Mouse (Mus musculus): Measurements from ENCODE around the gene Tacc2. TPM values are rescaled to one million over a fixed set of nuclear protein-coding genes. Genes with fewer than 3 reads are reported as not detected.
"Not testable (repeated sequence)": the region's sequence is repeated elsewhere in the genome, so short reads cannot be mapped to it uniquely, and the experiment has no call there.

Tacc2 gene
- polyA plus RNA-seq, 1 experiment from 2014 or later, result 34.7 TPM

DNA sequence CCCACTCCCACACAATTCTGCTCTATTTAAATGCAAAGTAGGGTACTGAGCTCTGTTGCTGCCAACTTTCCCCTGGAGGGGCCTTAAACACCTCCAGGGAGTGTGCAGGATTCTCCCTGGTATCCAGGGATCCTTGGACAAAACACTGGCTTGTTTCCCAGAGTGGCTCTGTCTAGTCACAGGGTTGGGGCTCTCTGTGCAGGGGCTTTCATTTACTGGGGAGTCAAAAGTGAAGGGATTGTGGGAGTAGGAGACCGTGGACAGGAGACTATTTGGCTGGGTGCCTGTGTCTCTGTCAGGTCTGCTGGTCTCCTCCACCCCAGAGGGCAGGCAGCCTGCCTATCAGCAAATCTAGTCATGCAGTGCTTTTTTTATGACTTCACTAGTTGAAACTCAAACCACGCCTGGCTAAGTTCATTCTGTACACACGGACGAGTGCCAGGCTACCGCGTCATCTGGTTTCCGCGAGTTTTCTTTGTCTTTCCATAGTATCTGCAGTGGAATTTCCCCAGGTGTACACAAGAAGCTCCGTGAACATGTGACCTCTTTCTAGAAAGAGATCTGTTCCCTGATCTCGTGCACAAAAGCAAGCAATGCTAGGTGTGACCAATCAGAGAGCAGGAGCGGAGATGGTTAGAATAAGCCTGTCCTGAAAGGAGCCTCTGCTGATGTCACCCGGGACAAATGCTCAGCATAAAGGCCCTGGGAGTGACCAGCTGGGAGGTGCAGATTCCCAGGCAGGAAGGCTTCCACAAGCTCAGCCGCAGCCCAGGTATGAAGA lies 2.8 kb upstream of the Tacc2 start:
- Histone ChIP-seq H3K9ac (ENCODE audit: low read length) (no peak overlapping the region), H3K27me3 (ENCODE audit: control insufficient read depth, insufficient read depth, low read length) (0 out of 2 replicates have a peak, but pooled peaks cover 3% of the 10 kb centered on the region), H3K4me2 (ENCODE audit: low read depth, severe bottlenecking) (no peak overlapping the region), H3K4me3 (ENCODE audit: low read depth, low read length) (no peak overlapping the region), H3K9me3 (ENCODE audit: control insufficient read depth, low read length) (no peaks in the 10 kb centered on the region), H3K27ac (replicated peaks; ENCODE audit: low read depth, low read length) (no peak overlapping the region), H3K4me1 (ENCODE audit: control insufficient read depth, insufficient read depth, low read length) (peaks cover 2% of the 10 kb centered on the region; the same call in 1 of the 2 replicates), H3K36me3 (ENCODE audit: control insufficient read depth, insufficient read depth, low read length) (no peaks in the 10 kb centered on the region)
- WGBS, result 68% methylated on average over 13 of the region's 13 CpGs
- no peak for DNase-seq (ENCODE audit: low spot score)
- no peak for ATAC-seq (ENCODE audit: insufficient number of reproducible peaks, low FRiP score, low TSS enrichment, low read depth)

DNA sequence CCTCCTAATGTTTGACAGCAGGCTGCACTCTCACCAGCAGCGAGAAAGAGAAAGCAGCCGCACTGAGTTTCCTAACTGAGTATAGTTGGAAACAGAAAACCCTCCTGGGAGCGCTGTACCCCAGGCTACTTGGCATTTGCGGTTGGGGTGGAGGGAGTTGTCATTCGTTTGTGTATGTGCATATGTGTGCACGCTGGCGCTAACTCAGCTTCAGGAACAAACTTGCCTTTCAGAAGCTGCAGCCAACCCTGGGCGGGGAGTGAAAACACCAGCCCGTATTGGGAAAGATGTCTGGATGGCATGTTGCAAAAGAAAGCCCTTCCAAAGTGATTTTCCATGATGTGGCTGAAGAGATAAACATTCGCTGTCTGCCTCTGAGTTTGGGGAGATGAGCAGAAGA lies 257 bp upstream of the Tacc2 start:
- H3K9me3 ChIP-seq (ENCODE audit: control insufficient read depth, low read length), result no peaks in the 10 kb centered on the region
- WGBS, result 23% methylated on average over 10 of the region's 10 CpGs
- no peak for ATAC-seq (ENCODE audit: insufficient number of reproducible peaks, low FRiP score, low TSS enrichment, low read depth)
- H3K27ac ChIP-seq (replicated peaks; ENCODE audit: low read depth, low read length), result no peak overlapping the region
- H3K36me3 ChIP-seq (ENCODE audit: control insufficient read depth, insufficient read depth, low read length), result no peaks in the 10 kb centered on the region
- 0 out of 2 replicates have a peak, but pooled peaks cover 3% of the 10 kb centered on the region for H3K27me3 ChIP-seq (ENCODE audit: control insufficient read depth, insufficient read depth, low read length)
- peak overlapping the region; percentile 35 for H3K4me2 ChIP-seq (ENCODE audit: low read depth, severe bottlenecking)
- H3K9ac ChIP-seq (ENCODE audit: low read length), result no peak overlapping the region
- H3K4me3 ChIP-seq (ENCODE audit: low read depth, low read length), result 0 out of 2 replicates have a peak overlapping the region, but pooled peaks have one; percentile 8
- H3K4me1 ChIP-seq (ENCODE audit: control insufficient read depth, insufficient read depth, low read length), result peaks cover 2% of the 10 kb centered on the region; the same call in 1 of the 2 replicates
- DNase-seq (ENCODE audit: low spot score), result no peak

DNA sequence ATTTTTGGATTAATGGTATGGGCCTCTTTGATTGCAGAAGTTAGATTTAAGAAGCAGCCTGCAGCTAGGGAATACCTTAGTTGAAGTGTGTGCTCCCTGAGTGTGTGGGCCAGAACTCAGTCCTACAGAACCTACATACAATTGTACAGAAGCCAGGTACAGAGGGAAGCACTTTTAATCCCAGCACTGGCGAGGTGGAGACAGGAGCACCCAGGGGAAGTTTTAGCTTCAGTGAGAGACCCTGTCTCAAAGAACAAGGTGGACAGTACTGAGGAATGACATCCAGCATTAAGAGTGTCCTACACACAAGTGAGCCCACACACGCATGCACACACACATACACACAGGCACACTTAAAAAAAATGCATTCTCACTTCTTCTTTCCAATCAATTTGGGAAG lies 828 bp downstream of the Tacc2 start:
- Histone ChIP-seq H3K4me2 (ENCODE audit: low read depth, severe bottlenecking) (no peak overlapping the region), H3K9ac (ENCODE audit: low read length) (no peak overlapping the region), H3K9me3 (ENCODE audit: control insufficient read depth, low read length) (no peaks in the 10 kb centered on the region), H3K4me1 (ENCODE audit: control insufficient read depth, insufficient read depth, low read length) (peaks cover 2% of the 10 kb centered on the region; the same call in 1 of the 2 replicates), H3K36me3 (ENCODE audit: control insufficient read depth, insufficient read depth, low read length) (no peaks in the 10 kb centered on the region), H3K27me3 (ENCODE audit: control insufficient read depth, insufficient read depth, low read length) (0 out of 2 replicates have a peak, but pooled peaks cover 3% of the 10 kb centered on the region), H3K4me3 (ENCODE audit: low read depth, low read length) (no peak overlapping the region), H3K27ac (replicated peaks; ENCODE audit: low read depth, low read length) (no peak overlapping the region)
- ATAC-seq (ENCODE audit: insufficient number of reproducible peaks, low FRiP score, low TSS enrichment, low read depth) (no peak), DNase-seq (ENCODE audit: low spot score) (no peak)
- WGBS, result 96% methylated on average over 2 of the region's 2 CpGs

DNA sequence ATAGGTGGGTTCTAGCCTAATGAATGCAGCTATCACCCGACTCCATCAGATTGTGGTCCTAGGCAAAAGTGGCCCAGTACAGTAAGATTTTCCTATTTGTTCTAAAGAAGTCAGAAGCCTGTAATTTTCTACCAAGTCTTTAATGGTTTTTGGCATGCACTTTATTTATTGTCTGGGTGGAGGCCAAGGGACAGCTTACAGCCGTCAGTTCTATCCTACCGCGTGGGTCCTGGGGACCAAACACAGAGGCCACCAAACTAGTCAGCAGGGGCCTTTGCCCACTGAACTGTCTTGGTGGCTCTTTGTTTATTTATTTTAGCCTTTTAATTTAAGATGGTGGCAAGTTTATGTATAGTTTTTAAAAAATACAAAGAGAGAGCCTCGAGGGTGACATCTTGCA lies 1.4 kb downstream of the Tacc2 start:
- no peaks in the 10 kb centered on the region for H3K9me3 ChIP-seq (ENCODE audit: control insufficient read depth, low read length)
- 0 out of 2 replicates have a peak, but pooled peaks cover 3% of the 10 kb centered on the region for H3K27me3 ChIP-seq (ENCODE audit: control insufficient read depth, insufficient read depth, low read length)
- no peak overlapping the region for H3K9ac ChIP-seq (ENCODE audit: low read length)
- H3K36me3 ChIP-seq (ENCODE audit: control insufficient read depth, insufficient read depth, low read length), result no peaks in the 10 kb centered on the region
- DNase-seq (ENCODE audit: low spot score), result no peak
- peaks cover 2% of the 10 kb centered on the region; the same call in 1 of the 2 replicates for H3K4me1 ChIP-seq (ENCODE audit: control insufficient read depth, insufficient read depth, low read length)
- no peak overlapping the region for H3K4me2 ChIP-seq (ENCODE audit: low read depth, severe bottlenecking)
- H3K27ac ChIP-seq (replicated peaks; ENCODE audit: low read depth, low read length), result no peak overlapping the region
- 87% methylated on average over 5 of the region's 5 CpGs for WGBS
- no peak overlapping the region for H3K4me3 ChIP-seq (ENCODE audit: low read depth, low read length)
- no peak for ATAC-seq (ENCODE audit: insufficient number of reproducible peaks, low FRiP score, low TSS enrichment, low read depth)

DNA sequence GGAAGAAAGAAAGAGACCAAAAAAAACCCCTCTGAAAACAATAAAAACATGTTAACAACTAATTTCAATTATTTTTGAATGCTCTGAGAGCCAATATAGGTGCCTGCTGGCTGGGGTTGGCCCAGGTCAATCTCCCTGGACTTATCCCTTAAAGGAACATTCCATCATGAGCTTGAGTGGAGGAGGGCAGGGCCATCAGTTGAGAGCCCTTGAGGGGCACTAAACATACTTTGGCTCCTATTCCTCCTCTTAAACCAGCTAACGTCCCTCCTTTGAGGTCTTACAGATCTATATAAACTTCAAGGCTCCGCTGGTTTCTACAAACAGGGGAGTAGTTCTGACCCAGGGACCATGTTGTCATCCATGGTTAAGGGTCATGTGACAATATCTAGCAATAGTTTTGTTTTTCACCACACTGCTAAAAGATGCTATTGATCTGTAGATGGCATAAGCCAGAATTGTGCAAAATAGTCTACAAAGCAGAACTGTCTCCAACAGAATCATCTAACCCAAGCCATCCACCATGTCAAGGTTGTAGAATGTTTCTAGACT lies 9.4 kb downstream of the Tacc2 start:
- Histone ChIP-seq H3K27me3 (ENCODE audit: control insufficient read depth, insufficient read depth, low read length) (no peaks in the 10 kb centered on the region), H3K36me3 (ENCODE audit: control insufficient read depth, insufficient read depth, low read length) (no peaks in the 10 kb centered on the region), H3K4me1 (ENCODE audit: control insufficient read depth, insufficient read depth, low read length) (no peaks in the 10 kb centered on the region), H3K9me3 (ENCODE audit: control insufficient read depth, low read length) (no peaks in the 10 kb centered on the region), H3K9ac (ENCODE audit: low read length) (no peak overlapping the region), H3K4me3 (ENCODE audit: low read depth, low read length) (no peak overlapping the region), H3K27ac (replicated peaks; ENCODE audit: low read depth, low read length) (no peak overlapping the region), H3K4me2 (ENCODE audit: low read depth, severe bottlenecking) (no peak overlapping the region)
- DNase-seq (ENCODE audit: low spot score) (no peak), ATAC-seq (ENCODE audit: insufficient number of reproducible peaks, low FRiP score, low TSS enrichment, low read depth) (no peak)
- 81% methylated on average over 2 of the region's 2 CpGs for WGBS

DNA sequence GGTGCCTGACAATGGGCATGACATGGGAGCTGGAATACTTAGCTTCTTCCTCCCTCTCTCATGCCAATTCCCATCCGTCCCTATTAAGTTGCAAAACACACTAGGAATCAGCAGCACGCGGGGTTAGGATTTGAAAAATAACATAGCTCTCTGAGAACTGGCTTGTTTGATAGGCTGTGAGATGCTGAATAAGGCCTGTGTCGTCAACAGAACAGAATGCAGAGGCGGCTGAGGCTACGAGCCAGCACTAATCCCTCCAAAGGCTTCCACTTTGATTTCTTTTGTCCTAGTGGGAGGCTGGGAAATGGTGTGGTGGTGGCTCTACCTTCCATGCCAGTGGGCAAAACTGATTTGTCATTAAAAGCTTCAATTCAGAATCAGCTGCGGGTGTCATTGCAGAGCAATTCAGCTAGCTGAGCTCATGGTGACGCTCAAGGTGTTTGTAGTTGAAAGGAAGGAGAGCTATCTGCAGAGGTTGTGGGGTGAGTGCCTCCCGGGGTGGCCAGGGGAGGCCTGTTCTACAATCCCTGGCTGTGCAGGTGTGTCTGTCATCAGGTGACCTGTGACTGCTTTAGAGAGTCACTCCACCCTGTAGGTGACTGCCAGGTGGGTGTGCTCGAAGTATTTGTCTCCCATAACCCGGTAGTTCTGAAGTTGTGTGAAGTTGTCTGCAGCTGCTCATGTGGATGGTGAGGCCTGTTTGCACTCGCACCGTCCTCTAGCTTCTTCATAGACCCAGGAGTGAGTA lies 13.0 kb downstream of the Tacc2 start:
- H3K27ac ChIP-seq (replicated peaks; ENCODE audit: low read depth, low read length), result no peak overlapping the region
- no peak overlapping the region for H3K4me2 ChIP-seq (ENCODE audit: low read depth, severe bottlenecking)
- H3K36me3 ChIP-seq (ENCODE audit: control insufficient read depth, insufficient read depth, low read length), result no peaks in the 10 kb centered on the region
- no peaks in the 10 kb centered on the region for H3K9me3 ChIP-seq (ENCODE audit: control insufficient read depth, low read length)
- DNase-seq (ENCODE audit: low spot score), result no peak
- no peaks in the 10 kb centered on the region for H3K27me3 ChIP-seq (ENCODE audit: control insufficient read depth, insufficient read depth, low read length)
- no peak overlapping the region for H3K9ac ChIP-seq (ENCODE audit: low read length)
- no peak overlapping the region for H3K4me3 ChIP-seq (ENCODE audit: low read depth, low read length)
- no peak for ATAC-seq (ENCODE audit: insufficient number of reproducible peaks, low FRiP score, low TSS enrichment, low read depth)
- whole genome bisulfite sequencing, result 64% methylated on average over 13 of the region's 13 CpGs
- H3K4me1 ChIP-seq (ENCODE audit: control insufficient read depth, insufficient read depth, low read length), result no peaks in the 10 kb centered on the region

DNA sequence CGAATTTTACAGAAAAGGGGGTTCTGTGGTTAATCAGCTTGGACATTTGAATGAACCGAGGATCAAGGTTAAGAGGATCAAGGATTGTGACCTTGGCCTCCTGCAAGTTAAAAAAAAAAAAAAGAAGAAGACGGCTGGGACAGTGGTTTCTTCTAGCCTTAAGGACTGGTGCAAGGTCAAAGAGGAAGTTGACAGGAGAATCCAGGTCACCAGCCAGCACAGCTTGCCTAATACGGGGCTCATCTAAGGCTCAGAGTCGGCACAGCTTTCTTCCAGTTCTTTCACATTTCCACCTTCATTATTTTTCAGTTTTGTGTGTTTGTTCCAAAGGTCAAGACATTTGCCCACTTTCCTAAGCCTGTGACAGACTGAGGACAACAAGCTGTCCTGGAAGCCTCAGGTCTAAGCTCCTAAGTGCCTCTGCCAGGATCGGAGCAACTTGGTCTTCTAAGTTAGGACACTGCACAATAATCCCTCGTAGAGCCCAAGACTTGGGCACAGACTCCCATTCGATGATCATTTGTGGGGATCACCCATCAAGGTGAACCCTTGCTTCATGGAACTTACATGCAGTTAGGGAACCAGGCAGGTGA lies 13.7 kb downstream of the Tacc2 start:
- DNase-seq (ENCODE audit: low spot score) (no peak), ATAC-seq (ENCODE audit: insufficient number of reproducible peaks, low FRiP score, low TSS enrichment, low read depth) (no peak)
- no peak overlapping the region for H3K4me3 ChIP-seq (ENCODE audit: low read depth, low read length)
- no peak overlapping the region for H3K4me2 ChIP-seq (ENCODE audit: low read depth, severe bottlenecking)
- H3K27me3 ChIP-seq (ENCODE audit: control insufficient read depth, insufficient read depth, low read length), result no peaks in the 10 kb centered on the region
- no peak overlapping the region for H3K27ac ChIP-seq (replicated peaks; ENCODE audit: low read depth, low read length)
- WGBS, result 78% methylated on average over 8 of the region's 8 CpGs
- no peaks in the 10 kb centered on the region for H3K4me1 ChIP-seq (ENCODE audit: control insufficient read depth, insufficient read depth, low read length)
- H3K9ac ChIP-seq (ENCODE audit: low read length), result no peak overlapping the region
- H3K9me3 ChIP-seq (ENCODE audit: control insufficient read depth, low read length), result no peaks in the 10 kb centered on the region
- no peaks in the 10 kb centered on the region for H3K36me3 ChIP-seq (ENCODE audit: control insufficient read depth, insufficient read depth, low read length)

DNA sequence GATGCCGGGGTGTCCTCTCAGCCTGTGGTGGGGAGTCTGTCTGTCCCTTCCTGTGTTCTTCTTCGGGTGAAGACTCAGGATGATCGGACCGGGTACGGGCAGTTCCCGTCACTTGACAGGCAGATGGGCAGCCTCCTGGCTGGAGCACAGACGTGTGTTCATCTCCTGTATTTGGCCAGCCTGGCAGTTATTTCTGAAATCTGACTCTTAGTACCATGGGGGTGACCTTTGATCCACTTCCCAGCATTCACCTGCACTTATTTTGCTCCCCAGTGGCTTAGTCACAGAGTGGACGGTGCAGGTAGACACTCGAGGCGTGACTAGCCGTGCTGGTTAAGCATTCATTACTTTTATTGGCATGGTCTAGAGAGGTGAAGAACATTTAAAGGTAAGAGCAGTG lies 15.7 kb downstream of the Tacc2 start:
- H3K4me3 ChIP-seq (ENCODE audit: low read depth, low read length); H3K9ac ChIP-seq (ENCODE audit: low read length); ATAC-seq (ENCODE audit: insufficient number of reproducible peaks, low FRiP score, low TSS enrichment, low read depth); H3K27me3 ChIP-seq (ENCODE audit: control insufficient read depth, insufficient read depth, low read length); H3K4me2 ChIP-seq (ENCODE audit: low read depth, severe bottlenecking); H3K36me3 ChIP-seq (ENCODE audit: control insufficient read depth, insufficient read depth, low read length); DNase-seq (ENCODE audit: low spot score); H3K27ac ChIP-seq (replicated peaks; ENCODE audit: low read depth, low read length); H3K9me3 ChIP-seq (ENCODE audit: control insufficient read depth, low read length); H3K4me1 ChIP-seq (ENCODE audit: control insufficient read depth, insufficient read depth, low read length): not testable (repeated sequence)
- no CpG with 5 or more reads among the region's 11 CpGs for WGBS
